Mouse (Mus musculus) heart, postnatal 14 days (tissue): ENCODE data around the gene Ints13. TPM values are rescaled to one million over a fixed set of nuclear protein-coding genes. Genes with fewer than 3 reads are reported as not detected.
"Not testable (repeated sequence)": the region's sequence is repeated elsewhere in the genome, so short reads cannot be mapped to it uniquely, and the experiment has no call there.

Source experiments
- DNase-seq, 2 experiments: peaks; one replicate each; pipeline ENCODE4 v3.0.0; 2021 to 2022
- intact Hi-C: fragments of 180-260 bp; cut with DNase I; formaldehyde crosslinking; loops from one replicate; pipeline ENCODE4 v1.15.1; 2025
- long read RNA-seq, 2 experiments: library from polyadenylated mRNA; stranded (forward); transcript quantifications; one replicate each; pipeline ENCODE4 v2.0.0; 2021
- total RNA-seq, 2 experiments: library from RNA; stranded (reverse); gene quantifications; 2 replicates each; pipeline ENCODE4 v1.2.3; 2021

Ints13 gene
- 10 to 100 TPM; 20.7 to 24.2 TPM for total RNA-seq
- long read RNA-seq, experiment 1, partial matches to known transcripts, result 1 of 16 reads
- long read RNA-seq, experiment 1, other reads (novel, unspliced or antisense), result 11 of 16 reads
- long read RNA-seq, experiment 2, partial matches to known transcripts, result 1 of 14 reads
- long read RNA-seq, experiment 2, other reads (novel, unspliced or antisense), result 10 of 14 reads

- DNase-seq, result peak; percentile 97 to 98
- intact Hi-C loops, result loop anchor here (2.0 kb wide), 1 partner anchor 75 kb away; the partner anchor contains the start of gene Itpr2
Observed at GRCm38 (mm10) chr6:146577310-146578109, at the start of gene Ints13. Gene Ints13, minus strand, starts transcription at chr6:146577835.

- no peak for DNase-seq
- intact Hi-C loops, result no loop called here
Observed at GRCm38 (mm10) chr6:146616670-146617069, 39.0 kb upstream of the Ints13 start.

- no peak for DNase-seq
- intact Hi-C loops, result no loop called here
Observed at GRCm38 (mm10) chr6:146615891-146616290, 38.3 kb upstream of the Ints13 start.

- intact Hi-C loops, result no loop called here
- no peak for DNase-seq
Observed at GRCm38 (mm10) chr6:146614541-146614940, 36.9 kb upstream of the Ints13 start.

GRCm38 (mm10) chr6:146613907-146614306 is 36.3 kb upstream of the Ints13 start:
- no peak for DNase-seq
- intact Hi-C loops, result no loop called here

GRCm38 (mm10) chr6:146612736-146613135 is 35.1 kb upstream of the Ints13 start:
- intact Hi-C loops, result no loop called here
- no peak for DNase-seq

- DNase-seq, result no peak
- intact Hi-C loops, result no loop called here
Observed at GRCm38 (mm10) chr6:146611897-146612296, 34.3 kb upstream of the Ints13 start.

- DNase-seq, result no peak
- intact Hi-C loops, result no loop called here
Observed at GRCm38 (mm10) chr6:146611385-146611784, 33.8 kb upstream of the Ints13 start.

- peak in 1 of 2 experiments; percentile 12 for DNase-seq
- intact Hi-C loops, result no loop called here
Observed at GRCm38 (mm10) chr6:146603651-146604050, 26.0 kb upstream of the Ints13 start.

GRCm38 (mm10) chr6:146602601-146603000 is 25.0 kb upstream of the Ints13 start:
- intact Hi-C loops, result no loop called here
- DNase-seq, result no peak

GRCm38 (mm10) chr6:146585134-146585533 is 7.5 kb upstream of the Ints13 start:
- intact Hi-C loops, result no loop called here
- no peak for DNase-seq

GRCm38 (mm10) chr6:146583366-146584046 is 5.9 kb upstream of the Ints13 start:
- DNase-seq, result no peak
- intact Hi-C loops, result no loop called here

- DNase-seq, result no peak
- intact Hi-C loops, result no loop called here
Observed at GRCm38 (mm10) chr6:146580381-146580926, 2.8 kb upstream of the Ints13 start.

- DNase-seq, result peak in 1 of 2 experiments; percentile 23
Observed at GRCm38 (mm10) chr6:146578586-146578985, 951 bp upstream of the Ints13 start.

GRCm38 (mm10) chr6:146578111-146578531 is 486 bp upstream of the Ints13 start:
- peak; percentile 76 to 78 for DNase-seq
- intact Hi-C loops, result no loop called here

More at GRCm38 (mm10) chr6:146578586-146578985, 951 bp upstream of the Ints13 start:
- intact Hi-C loops, result no loop called here

GRCm38 (mm10) chr6:146576903-146577302 is 732 bp downstream of the Ints13 start, which contains the start of gene Fgfr1op2:
Gene Fgfr1op2, plus strand, starts transcription at chr6:146577203.
- DNase-seq, result no peak
- intact Hi-C loops, result loop anchor here (2.0 kb wide), 1 partner anchor 74 kb away; the partner anchor contains the start of gene Itpr2

GRCm38 (mm10) chr6:146572073-146572472 is 5.6 kb downstream of the Ints13 start:
- intact Hi-C loops, result no loop called here

GRCm38 (mm10) chr6:146562461-146562860 is 15.2 kb downstream of the Ints13 start:
- DNase-seq, intact Hi-C loops: not testable (repeated sequence)

More at GRCm38 (mm10) chr6:146572073-146572472, 5.6 kb downstream of the Ints13 start:
- no peak for DNase-seq

- no peak for DNase-seq
- intact Hi-C loops, result loop anchor here (5.0 kb wide), 1 partner anchor 139 kb away; no protein-coding TSS in a partner anchor
Observed at GRCm38 (mm10) chr6:146551326-146551725, 26.3 kb downstream of the Ints13 start.

GRCm38 (mm10) chr6:146550421-146550820 is 27.2 kb downstream of the Ints13 start:
- intact Hi-C loops, result loop anchor here (5.0 kb wide), 1 partner anchor 138 kb away; no protein-coding TSS in a partner anchor
- DNase-seq, result no peak
